Mouse (Mus musculus): ENCODE measurements around the gene Lrch1.
A peak's percentile ranks its signal among the peaks of the same experiment; 100 is the strongest.

The Lrch1 gene

GRCm38 (mm10) chr14:74919132-74919531, 28.5 kb downstream of the Lrch1 start:
- DNase-seq: no peak

DNA sequence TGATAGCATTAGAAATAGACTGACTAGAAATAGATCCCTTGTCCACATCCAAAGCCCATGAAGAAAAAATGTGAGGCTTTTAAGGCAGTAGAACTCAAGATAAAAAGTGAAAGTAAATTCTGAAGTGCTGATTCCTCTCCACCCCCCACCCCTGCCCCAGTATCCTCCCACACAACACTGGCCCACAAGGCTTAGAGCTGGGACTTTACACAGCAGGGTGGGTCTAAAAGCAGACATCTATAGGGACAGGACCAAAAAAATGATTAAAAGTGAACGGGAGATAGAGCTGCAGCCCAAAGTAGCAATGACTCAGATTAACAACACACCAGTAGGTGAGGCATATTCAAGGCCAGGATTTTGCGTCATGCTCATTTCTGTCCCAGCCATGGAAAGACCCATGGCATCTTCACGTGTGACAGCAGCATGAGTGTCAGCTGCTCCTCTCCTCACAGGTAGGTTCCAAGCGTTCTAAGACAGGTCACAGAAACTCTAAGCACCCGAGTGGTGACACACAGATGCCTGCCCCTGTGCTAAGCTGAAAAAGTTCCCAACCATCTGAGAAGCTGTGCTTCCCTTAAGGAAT, 29.1 kb downstream of the Lrch1 start:
- no peak for DNase-seq

- no peak for DNase-seq
Measured at GRCm38 (mm10) chr14:74917504-74918124, 30.1 kb downstream of the Lrch1 start.

DNA sequence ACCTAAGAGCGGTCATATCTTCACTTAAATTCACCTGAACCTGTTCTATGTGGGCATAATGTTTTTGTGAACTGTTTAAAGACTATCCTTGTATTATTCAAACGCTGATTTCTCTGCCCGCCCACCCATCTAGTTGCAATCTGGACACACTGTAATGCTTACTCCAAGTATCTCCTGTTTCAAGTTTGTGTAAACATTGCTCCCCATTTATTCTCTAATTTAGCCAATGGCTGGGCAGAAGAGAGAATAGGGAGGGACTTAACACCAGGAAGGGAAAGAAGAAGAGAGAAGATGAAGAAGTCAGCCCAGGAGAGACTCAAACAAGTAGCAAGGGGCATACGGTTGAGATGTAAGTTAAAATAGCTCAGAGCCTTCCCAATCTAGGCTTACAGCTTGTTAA, 31.0 kb downstream of the Lrch1 start:
- DNase-seq: no peak

- no peak for DNase-seq
Measured at GRCm38 (mm10) chr14:74916075-74916474, 31.6 kb downstream of the Lrch1 start.

GRCm38 (mm10) chr14:74915658-74916057, 32.0 kb downstream of the Lrch1 start:
- DNase-seq: no peak

GRCm38 (mm10) chr14:74915025-74915424, 32.7 kb downstream of the Lrch1 start:
- no peak for DNase-seq

- no peak for DNase-seq
Measured at GRCm38 (mm10) chr14:74913381-74914230, 34.1 kb downstream of the Lrch1 start.

GRCm38 (mm10) chr14:74910363-74910762, 37.3 kb downstream of the Lrch1 start:
- no peak for DNase-seq

DNA sequence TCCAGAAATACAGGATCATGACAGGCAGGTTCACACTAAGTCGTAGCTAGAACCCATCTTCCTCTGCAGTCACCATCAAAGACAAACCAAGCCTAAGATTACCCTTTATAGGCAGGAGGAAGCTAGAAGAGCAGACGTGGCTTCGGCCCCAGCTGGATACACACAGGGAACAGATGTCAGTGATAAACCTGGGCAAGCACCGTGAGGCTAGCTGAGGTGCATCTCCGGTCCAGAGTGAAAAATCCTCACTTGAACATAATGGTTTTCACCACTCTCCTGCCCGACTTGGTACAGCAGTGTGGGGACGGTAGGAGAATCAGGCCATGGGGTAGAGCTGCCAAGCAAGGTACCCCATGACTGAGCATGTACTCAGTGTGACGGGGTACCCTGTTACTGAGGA, 38.7 kb downstream of the Lrch1 start:
- no peak for DNase-seq

DNA sequence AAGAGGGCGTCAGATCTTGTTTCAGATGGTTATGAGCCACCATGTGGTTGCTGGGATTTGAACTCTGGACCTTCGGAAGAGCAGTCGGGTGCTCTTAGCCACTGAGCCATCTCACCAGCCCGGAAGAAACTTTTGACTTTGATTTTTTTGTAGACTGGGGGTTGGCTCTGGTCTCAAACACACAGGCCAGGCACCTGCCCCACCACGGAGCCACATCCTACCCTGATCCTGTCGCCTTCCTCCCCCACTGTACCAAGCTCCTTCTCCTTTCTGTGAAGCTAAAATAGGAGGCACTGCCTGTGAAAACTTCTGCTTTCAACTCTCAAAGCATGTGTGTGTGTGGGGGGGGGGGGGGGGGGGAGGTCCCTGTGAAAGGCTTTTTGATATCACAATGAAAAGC, 39.4 kb downstream of the Lrch1 start:
- no peak for DNase-seq

- no peak for DNase-seq
Measured at GRCm38 (mm10) chr14:74907706-74908105, 40.0 kb downstream of the Lrch1 start.

DNA sequence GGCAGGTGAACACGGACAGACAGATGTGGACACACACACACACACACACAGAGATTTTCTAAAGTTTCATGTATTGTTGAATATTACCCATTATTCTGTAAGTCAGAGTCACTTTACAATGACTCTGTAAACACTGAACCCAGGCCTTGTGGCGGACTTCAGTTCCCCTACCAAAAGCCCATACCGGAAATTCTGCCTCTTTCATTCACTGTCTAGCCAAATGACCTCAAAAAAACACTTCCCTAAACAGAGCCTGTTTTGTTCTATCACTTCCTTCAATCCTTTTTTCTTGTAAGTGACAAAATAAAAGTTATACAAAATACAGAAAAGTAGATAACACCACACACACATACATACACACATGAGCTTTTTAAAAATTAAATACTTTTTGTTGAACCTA, 41.7 kb downstream of the Lrch1 start:
- DNase-seq: no peak

GRCm38 (mm10) chr14:74904442-74904841, 43.2 kb downstream of the Lrch1 start:
- DNase-seq: no peak

DNA sequence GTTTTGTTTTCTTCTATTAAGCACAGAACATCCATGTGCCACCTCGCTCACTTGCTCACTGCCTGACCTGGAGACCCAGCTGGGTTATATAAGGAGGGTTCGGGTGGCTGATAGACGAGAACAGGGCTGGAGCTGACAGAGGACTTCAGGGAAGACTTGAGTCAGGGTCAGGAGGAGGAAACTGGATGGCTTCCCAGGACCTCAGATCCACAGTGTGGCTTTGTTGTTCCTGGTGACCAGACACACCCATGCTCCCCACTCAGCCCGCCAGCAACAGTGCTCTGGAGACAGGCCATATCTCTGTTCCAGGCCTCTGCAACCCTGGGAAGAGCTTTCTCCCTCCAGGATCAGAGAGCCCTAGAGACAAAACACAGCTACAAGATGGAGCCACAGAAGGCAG, 44.6 kb downstream of the Lrch1 start:
- DNase-seq: no peak

GRCm38 (mm10) chr14:74900705-74901369, 46.8 kb downstream of the Lrch1 start:
- DNase-seq: peak; percentile 62

GRCm38 (mm10) chr14:74899953-74900704, 47.5 kb downstream of the Lrch1 start:
- DNase-seq: no peak

- no peak for DNase-seq
Measured at GRCm38 (mm10) chr14:74898939-74899338, 48.7 kb downstream of the Lrch1 start.

DNA sequence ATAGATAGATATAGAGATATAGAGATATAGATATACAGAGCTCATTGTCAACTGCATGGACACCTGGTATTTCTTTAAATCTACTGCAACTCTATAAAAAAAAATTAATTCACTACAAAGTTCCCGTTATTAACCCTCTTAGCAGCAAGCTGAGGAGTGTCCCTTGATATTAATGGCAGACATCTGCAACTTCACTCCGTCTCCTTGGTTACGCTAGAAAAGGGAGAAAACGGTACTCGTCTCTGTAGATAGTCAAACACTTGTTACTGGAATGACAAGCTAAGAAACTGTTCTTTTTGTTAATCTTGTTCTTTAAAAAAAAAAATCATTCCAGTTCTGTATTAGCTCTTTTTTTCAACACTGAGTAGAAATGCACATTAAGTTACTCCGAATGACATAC, 54.0 kb downstream of the Lrch1 start:
- DNase-seq: no peak

DNA sequence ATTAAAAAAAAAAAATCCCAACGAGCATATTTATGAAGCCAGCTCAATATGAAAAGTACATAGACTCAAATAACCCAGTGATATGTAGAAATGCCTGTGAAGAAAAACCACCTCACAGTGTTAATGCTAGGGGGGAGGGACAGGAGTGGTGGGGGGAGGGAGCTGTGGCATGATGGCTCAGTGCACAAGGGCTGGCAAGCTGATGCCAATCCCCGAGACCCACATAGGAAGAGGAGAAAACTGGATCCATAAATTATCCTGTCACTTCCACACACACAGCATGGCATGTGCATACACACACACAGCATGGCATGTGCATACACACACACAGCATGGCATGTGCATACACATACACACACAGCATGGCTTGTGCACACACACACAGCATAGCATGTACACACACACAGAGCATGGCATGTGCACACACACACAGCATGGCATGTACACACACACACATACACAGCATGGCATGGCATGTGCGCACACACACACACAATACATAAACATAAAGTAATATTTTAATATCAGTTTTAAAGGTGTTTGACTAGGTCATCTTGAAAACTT, 54.5 kb downstream of the Lrch1 start:
- DNase-seq: no peak

- no peak for DNase-seq
Measured at GRCm38 (mm10) chr14:74889304-74889703, 58.4 kb downstream of the Lrch1 start.

DNA sequence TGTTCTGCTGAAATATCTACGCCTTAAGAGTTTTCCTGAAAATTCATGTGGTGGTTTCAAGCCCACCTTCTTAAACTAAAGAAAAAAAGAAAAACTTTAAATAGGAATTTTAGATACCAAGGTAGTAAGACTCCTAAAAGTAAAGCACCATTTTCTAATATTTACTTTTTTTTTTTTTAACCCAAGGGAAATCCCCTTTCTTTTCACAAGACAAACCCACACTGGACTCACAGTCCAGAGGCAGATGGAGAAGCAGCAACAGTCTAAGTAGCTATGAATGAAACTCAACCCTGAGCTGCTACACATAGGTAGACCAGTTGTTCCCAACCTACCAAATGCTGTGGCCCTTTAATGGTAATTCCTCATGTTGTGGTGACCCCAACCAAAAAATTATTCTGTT, 59.6 kb downstream of the Lrch1 start:
- no peak for DNase-seq
